Mouse (Mus musculus): ENCODE data around the gene Vmn1r213.

The Vmn1r213 gene

DNA sequence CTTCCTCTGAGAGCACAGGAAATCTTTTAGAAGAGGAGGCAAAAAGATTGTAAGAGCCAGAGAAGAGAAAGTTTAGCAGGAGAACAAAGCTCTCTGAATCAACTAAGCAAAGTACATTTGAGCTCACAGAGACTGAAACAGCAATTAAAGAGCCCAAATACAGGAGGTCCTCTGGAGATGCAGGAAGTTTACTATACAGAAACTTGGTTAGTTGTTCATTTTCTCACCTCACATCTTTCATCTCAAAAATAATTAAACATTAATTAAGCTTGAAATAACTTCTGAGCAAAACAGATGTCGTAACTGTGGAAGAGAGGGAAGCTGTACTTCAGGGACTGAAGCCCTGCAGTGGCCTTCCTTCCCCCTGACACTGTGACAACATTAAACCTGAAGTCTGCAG is at the start of gene Vmn1r213:
Gene Vmn1r213 (plus strand): TSS at position 301 of the 400 bp plus-strand sequence.
- DNase-seq: no peak

DNA sequence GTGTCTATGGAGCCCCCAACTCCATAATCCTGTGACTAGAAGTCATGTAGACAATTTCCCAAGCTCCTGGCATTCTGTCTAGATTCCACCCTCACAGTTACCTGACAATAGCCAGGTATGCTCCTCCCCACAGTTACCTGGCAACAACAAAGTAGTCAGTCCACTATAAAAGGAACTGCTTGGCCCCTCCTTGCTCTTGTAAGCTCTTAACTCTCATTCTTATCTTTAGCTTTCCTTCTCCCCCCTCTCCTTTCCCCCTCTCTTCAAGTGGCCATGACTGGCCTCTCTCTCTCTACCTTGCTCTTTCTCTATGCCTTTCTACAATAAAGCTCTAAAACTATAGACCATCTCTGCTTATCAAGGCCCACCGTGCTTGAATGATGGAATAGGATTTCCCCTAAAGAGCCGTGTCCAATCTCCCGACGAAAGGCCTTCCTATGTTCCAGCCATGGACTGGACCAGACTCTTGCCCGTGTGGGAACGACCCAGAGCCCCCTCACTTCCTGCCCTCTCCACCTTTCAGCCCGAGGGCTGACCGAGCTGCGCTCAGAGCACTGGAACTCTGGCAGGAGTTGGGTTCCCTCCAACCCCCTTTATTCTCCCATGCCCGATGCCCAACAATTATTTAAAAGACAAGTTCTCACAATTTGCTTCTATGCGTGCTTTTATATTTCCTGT is 17.1 kb upstream of the Vmn1r213 start:
- DNase-seq: no peak

DNA sequence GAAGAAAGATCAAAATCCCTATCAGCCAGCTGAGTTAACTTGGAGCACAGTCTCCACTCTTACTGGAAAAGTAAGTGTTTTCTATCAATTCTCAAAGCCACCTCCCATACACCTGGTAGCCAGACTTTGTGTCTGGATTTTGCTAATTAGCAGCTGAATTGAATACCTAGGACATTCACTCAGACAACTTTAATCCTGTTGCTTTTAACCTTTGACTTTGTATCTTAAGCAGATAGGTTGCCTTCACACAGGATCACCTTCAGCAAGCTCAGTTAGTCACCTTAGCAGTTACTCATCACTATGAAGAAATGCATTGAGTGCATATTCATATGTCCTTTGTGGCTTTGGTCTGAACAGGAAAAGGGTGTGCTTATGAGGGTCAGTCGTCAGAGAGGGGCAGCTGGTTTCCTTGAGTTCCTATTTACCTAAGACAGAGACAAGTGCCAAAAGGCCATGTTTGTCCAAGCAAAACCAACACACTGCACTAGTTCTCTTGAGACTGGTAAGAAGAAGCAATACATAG is 15.2 kb upstream of the Vmn1r213 start:
- DNase-seq: no peak

DNA sequence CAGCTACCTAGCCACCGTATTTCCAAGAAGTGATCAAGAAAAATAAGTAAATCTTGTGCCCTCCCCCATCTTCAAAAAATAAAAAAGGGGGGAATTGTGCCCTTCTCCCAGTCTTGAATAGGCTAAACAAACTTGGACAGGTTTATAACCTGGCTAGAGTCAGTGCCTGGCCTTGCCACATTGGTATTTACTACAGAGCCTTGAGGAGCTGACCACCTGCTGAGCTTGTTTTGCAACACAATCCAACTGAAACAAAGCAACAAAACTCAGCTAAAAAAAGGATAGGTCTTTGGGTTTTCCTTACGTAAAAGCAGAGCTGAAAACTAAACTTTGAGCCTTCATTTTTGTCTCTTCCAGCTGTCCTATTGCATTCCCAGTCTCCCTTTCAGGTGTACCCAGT is 14.7 kb upstream of the Vmn1r213 start:
- DNase-seq: no peak

DNA sequence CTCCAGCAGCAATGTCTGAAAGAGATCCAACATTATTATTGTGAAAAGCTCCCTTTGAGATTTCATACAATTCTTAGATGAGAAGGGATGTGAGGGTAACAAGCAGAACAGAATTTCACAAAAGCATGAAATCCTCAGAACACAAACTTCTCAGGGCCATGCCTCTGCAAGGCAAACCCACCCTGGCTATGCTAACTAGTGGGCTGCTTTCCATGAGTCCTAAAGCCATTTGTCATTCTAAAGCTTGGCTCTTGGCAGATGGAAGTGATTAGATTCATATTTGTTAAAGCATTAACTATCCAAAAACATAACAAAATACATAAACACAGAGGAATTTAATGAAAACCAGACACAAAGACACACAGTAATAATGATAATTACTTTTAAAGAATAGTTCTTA is 10.7 kb downstream of the Vmn1r213 start:
- no peak for DNase-seq

DNA sequence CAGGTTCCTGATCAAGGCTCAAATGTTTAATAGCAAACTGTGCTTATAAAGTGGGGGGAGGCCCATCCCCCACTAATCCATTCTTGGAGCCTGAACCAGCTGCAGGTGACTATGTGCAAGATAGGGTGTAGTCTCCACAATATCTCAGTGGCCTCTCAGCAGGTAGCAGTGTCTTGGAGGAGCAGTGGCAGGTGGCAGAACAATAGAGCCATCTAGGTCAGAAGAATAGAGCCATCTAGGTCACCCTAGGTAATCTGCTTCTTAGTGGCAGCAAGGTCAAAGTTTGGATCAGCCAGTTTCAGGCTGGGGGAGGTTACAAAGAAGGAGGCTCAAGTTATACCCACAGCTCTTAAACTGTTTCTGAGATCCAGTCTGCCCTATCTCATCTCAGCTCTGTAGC is 17.4 kb downstream of the Vmn1r213 start:
- no peak for DNase-seq

DNA sequence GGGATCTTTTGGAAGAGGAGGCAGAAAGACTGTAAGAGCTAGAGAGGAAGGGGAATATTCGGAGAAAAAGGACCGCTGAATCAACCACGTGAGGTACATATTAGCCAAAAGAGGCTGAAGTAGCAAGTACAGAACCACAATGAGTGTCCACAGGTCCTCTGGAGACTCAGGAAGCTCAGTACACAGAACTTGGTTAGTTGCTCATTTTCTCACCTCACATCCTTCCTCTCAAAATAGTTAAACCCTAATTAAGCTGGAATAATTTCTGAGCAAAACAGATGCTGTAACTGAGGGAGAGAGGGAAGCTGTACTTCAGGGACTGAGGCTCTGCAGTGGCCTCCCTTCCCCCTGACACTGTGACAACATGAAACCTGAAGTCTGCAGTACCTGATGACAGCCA is 22.7 kb downstream of the Vmn1r213 start, which contains the start of gene Vmn1r214:
Gene Vmn1r214 (plus strand): TSS at position 301 of the 400 bp plus-strand sequence.
- no peak for DNase-seq

DNA sequence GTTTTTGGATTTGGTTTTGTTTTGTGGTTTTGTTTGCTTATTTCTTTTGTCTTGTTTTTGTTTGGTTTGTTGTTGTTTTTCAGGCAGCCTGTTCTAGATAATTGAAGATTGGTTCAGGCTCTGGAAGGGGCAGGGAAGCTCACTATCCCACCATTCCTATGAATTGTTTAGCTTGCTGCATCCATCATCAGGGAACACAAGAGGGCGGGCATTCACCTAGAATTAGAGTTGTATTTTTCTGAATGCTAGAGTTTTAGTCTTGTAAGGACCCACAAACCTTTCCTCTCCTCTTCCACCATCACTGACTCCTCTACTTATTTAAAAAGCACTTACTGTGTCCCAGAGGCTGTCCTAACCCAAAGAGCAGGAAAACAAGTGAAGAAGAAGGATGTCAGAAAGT is 50.3 kb downstream of the Vmn1r213 start:
- no peak for DNase-seq

All from kidney, adult 18-20 months (tissue).